Mouse (Mus musculus): Measurements from ENCODE around the gene Lmntd1. TPM values are rescaled to one million over a fixed set of nuclear protein-coding genes. Genes with fewer than 3 reads are reported as not detected.
"Not testable (repeated sequence)": the region's sequence is repeated elsewhere in the genome, so short reads cannot be mapped to it uniquely, and the experiment has no call there.

The Lmntd1 gene
- polyA plus RNA-seq, 1 experiment from 2014 or later, result not detected

- peak; percentile 27; the same call in 1 of the 2 replicates for ATAC-seq (replicated peaks; ENCODE audit: low FRiP score)
- peak overlapping the region; percentile 57 for H3K4me3 ChIP-seq (ENCODE audit: low read depth, low read length)
- peaks cover 18% of the 10 kb centered on the region for H3K4me1 ChIP-seq (replicated peaks; ENCODE audit: control insufficient read depth, insufficient read depth, low read length)
- 0 out of 2 replicates have a peak, but pooled peaks cover 5% of the 10 kb centered on the region for H3K27me3 ChIP-seq (replicated peaks; ENCODE audit: control insufficient read depth, insufficient read depth, low read length)
- peak overlapping the region; percentile 93 for H3K4me2 ChIP-seq
- no peaks in the 10 kb centered on the region for H3K9me3 ChIP-seq (ENCODE audit: control insufficient read depth, low read length)
- H3K9ac ChIP-seq (ENCODE audit: low read depth, low read length), result peak overlapping the region; percentile 69
- DNase-seq (ENCODE audit: low spot score), result peak; percentile 78
- no peaks in the 10 kb centered on the region for H3K36me3 ChIP-seq (ENCODE audit: control insufficient read depth, insufficient read depth, low read length)
- WGBS, result under 1% methylated on average over 33 of the region's 33 CpGs
- H3K27ac ChIP-seq (ENCODE audit: low read depth, low read length), result peak overlapping the region; percentile 60
Observed at GRCm38 (mm10) chr6:145341301-145342193, 272.6 kb downstream of the Lmntd1 start.

GRCm38 (mm10) chr6:145340657-145341146 lies 273.4 kb downstream of the Lmntd1 start:
- H3K4me2 ChIP-seq, result peak overlapping the region; percentile 93
- H3K27me3 ChIP-seq (replicated peaks; ENCODE audit: control insufficient read depth, insufficient read depth, low read length), result 0 out of 2 replicates have a peak, but pooled peaks cover 5% of the 10 kb centered on the region
- peak overlapping the region; percentile 60 for H3K9ac ChIP-seq (ENCODE audit: low read depth, low read length)
- H3K9me3 ChIP-seq (ENCODE audit: control insufficient read depth, low read length), result no peaks in the 10 kb centered on the region
- WGBS, result under 1% methylated on average over 37 of the region's 37 CpGs
- H3K4me3 ChIP-seq (ENCODE audit: low read depth, low read length), result peak overlapping the region; percentile 57
- H3K4me1 ChIP-seq (replicated peaks; ENCODE audit: control insufficient read depth, insufficient read depth, low read length), result peaks cover 16% of the 10 kb centered on the region
- ATAC-seq (replicated peaks; ENCODE audit: low FRiP score) (peak; percentile 96), DNase-seq (ENCODE audit: low spot score) (peak; percentile 98)
- no peaks in the 10 kb centered on the region for H3K36me3 ChIP-seq (ENCODE audit: control insufficient read depth, insufficient read depth, low read length)
- peak overlapping the region; percentile 75 for H3K27ac ChIP-seq (ENCODE audit: low read depth, low read length)

GRCm38 (mm10) chr6:145339956-145340656 lies 274.0 kb downstream of the Lmntd1 start:
- Histone ChIP-seq H3K4me1 (replicated peaks; ENCODE audit: control insufficient read depth, insufficient read depth, low read length) (peaks cover 16% of the 10 kb centered on the region), H3K4me2 (peak overlapping the region; percentile 93), H3K27me3 (replicated peaks; ENCODE audit: control insufficient read depth, insufficient read depth, low read length) (0 out of 2 replicates have a peak, but pooled peaks cover 5% of the 10 kb centered on the region), H3K9ac (ENCODE audit: low read depth, low read length) (peak overlapping the region; percentile 60), H3K9me3 (ENCODE audit: control insufficient read depth, low read length) (no peaks in the 10 kb centered on the region), H3K4me3 (ENCODE audit: low read depth, low read length) (peak overlapping the region; percentile 57), H3K36me3 (ENCODE audit: control insufficient read depth, insufficient read depth, low read length) (no peaks in the 10 kb centered on the region), H3K27ac (ENCODE audit: low read depth, low read length) (peak overlapping the region; percentile 75)
- peak; percentile 21 for ATAC-seq (replicated peaks; ENCODE audit: low FRiP score)
- WGBS, result 1% methylated on average over 21 of the region's 21 CpGs
- peak; percentile 68 for DNase-seq (ENCODE audit: low spot score)

GRCm38 (mm10) chr6:145338571-145339294 lies 275.4 kb downstream of the Lmntd1 start:
- peak overlapping the region; percentile 40; the same call in 1 of the 2 replicates for H3K27ac ChIP-seq (ENCODE audit: low read depth, low read length)
- peak overlapping the region; percentile 93; the same call in 1 of the 2 replicates for H3K4me2 ChIP-seq
- 42% methylated on average over 12 of the region's 12 CpGs for WGBS
- DNase-seq (ENCODE audit: low spot score), result no peak
- H3K9me3 ChIP-seq (ENCODE audit: control insufficient read depth, low read length), result no peaks in the 10 kb centered on the region
- ATAC-seq (replicated peaks; ENCODE audit: low FRiP score), result no peak
- no peak overlapping the region for H3K4me3 ChIP-seq (ENCODE audit: low read depth, low read length)
- H3K9ac ChIP-seq (ENCODE audit: low read depth, low read length), result 0 out of 2 replicates have a peak overlapping the region, but pooled peaks have one; percentile 60
- H3K36me3 ChIP-seq (ENCODE audit: control insufficient read depth, insufficient read depth, low read length), result no peaks in the 10 kb centered on the region
- 0 out of 2 replicates have a peak, but pooled peaks cover 5% of the 10 kb centered on the region for H3K27me3 ChIP-seq (replicated peaks; ENCODE audit: control insufficient read depth, insufficient read depth, low read length)
- H3K4me1 ChIP-seq (replicated peaks; ENCODE audit: control insufficient read depth, insufficient read depth, low read length), result peaks cover 16% of the 10 kb centered on the region

GRCm38 (mm10) chr6:145337521-145337920 lies 276.6 kb downstream of the Lmntd1 start:
- not testable (repeated sequence) for H3K9me3 ChIP-seq (ENCODE audit: control insufficient read depth, low read length); DNase-seq (ENCODE audit: low spot score); ATAC-seq (replicated peaks; ENCODE audit: low FRiP score); H3K36me3 ChIP-seq (ENCODE audit: control insufficient read depth, insufficient read depth, low read length); H3K27ac ChIP-seq (ENCODE audit: low read depth, low read length); H3K9ac ChIP-seq (ENCODE audit: low read depth, low read length); H3K4me3 ChIP-seq (ENCODE audit: low read depth, low read length); H3K4me2 ChIP-seq; H3K27me3 ChIP-seq (replicated peaks; ENCODE audit: control insufficient read depth, insufficient read depth, low read length)
- H3K4me1 ChIP-seq (replicated peaks; ENCODE audit: control insufficient read depth, insufficient read depth, low read length), result peaks cover 16% of the 10 kb centered on the region
- 83% methylated on average over 6 of the region's 6 CpGs for WGBS

- peaks cover 16% of the 10 kb centered on the region for H3K4me1 ChIP-seq (replicated peaks; ENCODE audit: control insufficient read depth, insufficient read depth, low read length)
- no peaks in the 10 kb centered on the region for H3K9me3 ChIP-seq (ENCODE audit: control insufficient read depth, low read length)
- no peak overlapping the region for H3K9ac ChIP-seq (ENCODE audit: low read depth, low read length)
- WGBS, result 58% methylated on average over 18 of the region's 18 CpGs
- no peak overlapping the region for H3K4me3 ChIP-seq (ENCODE audit: low read depth, low read length)
- H3K27ac ChIP-seq (ENCODE audit: low read depth, low read length), result peak overlapping the region; percentile 64
- H3K27me3 ChIP-seq (replicated peaks; ENCODE audit: control insufficient read depth, insufficient read depth, low read length), result 0 out of 2 replicates have a peak, but pooled peaks cover 5% of the 10 kb centered on the region
- no peak for DNase-seq (ENCODE audit: low spot score)
- no peak for ATAC-seq (replicated peaks; ENCODE audit: low FRiP score)
- H3K4me2 ChIP-seq, result peak overlapping the region; percentile 14; the same call in 1 of the 2 replicates
- H3K36me3 ChIP-seq (ENCODE audit: control insufficient read depth, insufficient read depth, low read length), result no peaks in the 10 kb centered on the region
Observed at GRCm38 (mm10) chr6:145335876-145336768, 278.0 kb downstream of the Lmntd1 start.

GRCm38 (mm10) chr6:145334211-145334610 lies 279.9 kb downstream of the Lmntd1 start:
- ATAC-seq (replicated peaks; ENCODE audit: low FRiP score), result no peak
- 81% methylated on average over 3 of the region's 3 CpGs for WGBS
- no peak overlapping the region for H3K4me3 ChIP-seq (ENCODE audit: low read depth, low read length)

More at GRCm38 (mm10) chr6:145334211-145334610, 279.9 kb downstream of the Lmntd1 start:
- Histone ChIP-seq H3K27me3 (replicated peaks; ENCODE audit: control insufficient read depth, insufficient read depth, low read length) (0 out of 2 replicates have a peak, but pooled peaks cover 5% of the 10 kb centered on the region), H3K4me2 (no peak overlapping the region), H3K9ac (ENCODE audit: low read depth, low read length) (no peak overlapping the region), H3K9me3 (ENCODE audit: control insufficient read depth, low read length) (no peaks in the 10 kb centered on the region), H3K36me3 (ENCODE audit: control insufficient read depth, insufficient read depth, low read length) (no peaks in the 10 kb centered on the region), H3K4me1 (replicated peaks; ENCODE audit: control insufficient read depth, insufficient read depth, low read length) (peaks cover 8% of the 10 kb centered on the region; the same call in 1 of the 2 replicates), H3K27ac (ENCODE audit: low read depth, low read length) (no peak overlapping the region)
- no peak for DNase-seq (ENCODE audit: low spot score)

All from liver, embryonic 11.5 days (tissue).